Mouse (Mus musculus) natural killer cell, adult 2 months (primary cell): ENCODE data around the gene Hnrnpll.
"Not testable (repeated sequence)": the region's sequence is repeated elsewhere in the genome, so short reads cannot be mapped to it uniquely, and the experiment has no call there.

Experiments used
- DNase-seq, 2 experiments: peaks; one replicate each; pipeline ENCODE4 v3.0.0; 2022; ENCODE audit warnings: low spot score in 2 of 2

Hnrnpll gene

GRCm38 (mm10) chr17:80059731-80060130 lies 2.4 kb downstream of the Hnrnpll start:
- no peak for DNase-seq

- DNase-seq = no peak
Measured at GRCm38 (mm10) chr17:80058501-80058900, 3.6 kb downstream of the Hnrnpll start.

- DNase-seq = no peak
Measured at GRCm38 (mm10) chr17:80053931-80054734, 8.0 kb downstream of the Hnrnpll start.

GRCm38 (mm10) chr17:80051682-80052081 lies 10.5 kb downstream of the Hnrnpll start:
- no peak for DNase-seq

GRCm38 (mm10) chr17:80049300-80049699 lies 12.8 kb downstream of the Hnrnpll start:
- not testable (repeated sequence) for DNase-seq

GRCm38 (mm10) chr17:80048230-80048629 lies 13.9 kb downstream of the Hnrnpll start:
- DNase-seq = peak; percentile 50 to 63

- DNase-seq = no peak
Measured at GRCm38 (mm10) chr17:80041739-80042138, 20.4 kb downstream of the Hnrnpll start.

- DNase-seq = no peak
Measured at GRCm38 (mm10) chr17:80028675-80029074, 33.5 kb downstream of the Hnrnpll start.

GRCm38 (mm10) chr17:80026189-80026936 lies 35.8 kb downstream of the Hnrnpll start:
- DNase-seq = no peak

GRCm38 (mm10) chr17:80022090-80022489 lies 40.0 kb downstream of the Hnrnpll start:
- no peak for DNase-seq

- DNase-seq = no peak
Measured at GRCm38 (mm10) chr17:80020495-80020894, 41.6 kb downstream of the Hnrnpll start.

- DNase-seq = no peak
Measured at GRCm38 (mm10) chr17:80018976-80019541, 43.1 kb downstream of the Hnrnpll start.

GRCm38 (mm10) chr17:80018239-80018975 lies 43.7 kb downstream of the Hnrnpll start:
- no peak for DNase-seq

- peak; percentile 23 to 46 for DNase-seq
Measured at GRCm38 (mm10) chr17:80017389-80017788, 44.7 kb downstream of the Hnrnpll start.

- DNase-seq = not testable (repeated sequence)
Measured at GRCm38 (mm10) chr17:80016400-80016799, 45.7 kb downstream of the Hnrnpll start.

- DNase-seq = no peak
Measured at GRCm38 (mm10) chr17:80014361-80014809, 47.7 kb downstream of the Hnrnpll start.

- DNase-seq = no peak
Measured at GRCm38 (mm10) chr17:80009926-80010325, 52.2 kb downstream of the Hnrnpll start.

GRCm38 (mm10) chr17:80008847-80009246 lies 53.3 kb downstream of the Hnrnpll start:
- no peak for DNase-seq

GRCm38 (mm10) chr17:80004345-80005239 lies 57.5 kb downstream of the Hnrnpll start:
- peak; percentile 6 to 45 for DNase-seq

- not testable (repeated sequence) for DNase-seq
Measured at GRCm38 (mm10) chr17:80003851-80004250, 58.3 kb downstream of the Hnrnpll start.

GRCm38 (mm10) chr17:80002385-80002852 lies 59.7 kb downstream of the Hnrnpll start:
- DNase-seq = no peak
